In the genomic region with DNA sequence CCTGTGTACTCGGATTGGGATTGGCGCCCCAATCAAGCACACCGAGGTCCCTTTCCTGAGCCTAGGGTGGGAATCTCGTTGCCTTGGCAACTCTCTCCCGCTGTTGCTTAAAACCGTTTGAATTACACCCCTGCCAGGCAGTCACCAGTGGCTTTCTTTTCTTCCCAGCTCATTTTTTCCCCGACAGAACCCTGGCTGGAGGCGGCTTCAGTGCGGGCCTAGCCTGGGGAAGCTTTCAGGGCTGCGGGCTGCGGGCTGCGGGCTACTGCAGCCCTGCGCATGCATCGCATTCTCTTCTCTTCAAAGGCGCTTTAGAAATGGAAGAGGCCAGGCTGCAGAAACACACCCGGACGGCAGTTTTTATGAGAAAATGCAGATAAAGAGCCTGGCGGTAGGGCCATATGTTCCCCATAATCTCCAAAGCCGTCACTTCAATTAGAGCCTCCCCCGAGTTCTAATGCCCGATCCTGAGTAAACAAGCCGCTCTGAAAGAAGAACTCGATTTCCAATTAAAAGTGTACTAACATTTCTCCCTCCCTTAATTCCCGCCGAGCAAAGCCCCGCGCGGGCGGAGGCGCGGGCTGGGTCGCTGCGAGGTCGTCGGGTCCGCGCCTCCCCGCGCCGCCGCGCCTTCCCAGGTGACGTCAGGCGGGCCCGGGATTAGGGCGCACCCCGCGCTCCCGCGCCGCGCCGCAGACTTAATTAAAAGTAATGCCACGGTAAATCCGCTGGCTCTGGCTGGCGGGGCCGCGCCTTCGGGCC, we compare ENCODE assay signal across 9 mouse cellular contexts.
DNase-seq lines count a peak whose midpoint lies in the region; TF ChIP-seq lines count a peak whose summit lies in the region.
"Had no signal": no experiment of that assay in that cellular context is flagged by ENCODE, and none has a peak within 500 bp of the region (broad histone marks: within the 10 kb centered on the region; RNA-seq: fewer than 3 reads in every experiment).

No protein-coding gene starts in this region.

- H3K27me3 ChIP-seq in kidney, adult 2 months (replicated peaks; ENCODE audit: control insufficient read depth, insufficient read depth, low read length): peaks cover 2% of the 10 kb centered on the region
- H3K27me3 ChIP-seq in midbrain, embryonic 10.5 days (ENCODE audit: low read depth, poor library complexity, severe bottlenecking): peaks cover 77% of the 10 kb centered on the region

- peak overlapping the region; percentile 16; the same call in 1 of the 2 replicates for H3K4me3 ChIP-seq in kidney, adult 2 months (ENCODE audit: insufficient read depth, low read depth, low read length)
- H3K4me3 ChIP-seq in midbrain, embryonic 10.5 days: peak overlapping the region; percentile 62

- H3K27ac ChIP-seq in kidney, adult 2 months (ENCODE audit: insufficient read depth, low read depth, low read length): no peak overlapping the region
- peak overlapping the region; percentile 89 for H3K27ac ChIP-seq in midbrain, embryonic 10.5 days (replicated peaks)
- H3K27ac ChIP-seq: macrophage had no signal

- no peaks in the 10 kb centered on the region for H3K36me3 ChIP-seq in kidney, adult 2 months (ENCODE audit: control insufficient read depth, insufficient read depth, low read length)
- no peaks in the 10 kb centered on the region for H3K36me3 ChIP-seq in midbrain, embryonic 10.5 days

- TF ChIP-seq POLR2A in kidney, adult 2 months (IDR thresholded peaks at IDR 0.05; ENCODE audit: low read depth, low read length): no peak

- WGBS in kidney, adult 2 months: 2% methylated on average over 59 of the region's 59 CpGs
- under 1% methylated on average over 59 of the region's 59 CpGs for WGBS in midbrain, embryonic 10.5 days

- no peaks in the 10 kb centered on the region for H3K4me1 ChIP-seq in kidney, adult 2 months (ENCODE audit: control insufficient read depth, insufficient read depth, low read length)
- H3K4me1 ChIP-seq in midbrain, embryonic 10.5 days: peaks cover 72% of the 10 kb centered on the region

- H3K9me3 ChIP-seq in midbrain, embryonic 10.5 days (replicated peaks): no peaks in the 10 kb centered on the region

- no peak for TF ChIP-seq CTCF in kidney, adult 2 months (conservative IDR thresholded peaks at IDR 0.05; ENCODE audit: insufficient read depth, insufficient read length, low read depth, low read length)

- peak; percentile 5 for DNase-seq in kidney, adult 2 months
- no peak for DNase-seq in kidney, adult 9 months
- DNase-seq in brain, embryonic 18.5 days (ENCODE audit: low read depth, low spot score): peak; percentile 81
- DNase-seq in frontal cortex, postnatal 10 days (ENCODE audit: low spot score in 2 of 2): peak; percentile 34 to 44
- DNase-seq in kidney, postnatal 4 days: peak; percentile 49 to 57
- peak; percentile 75 for DNase-seq in midbrain, embryonic 10.5 days (ENCODE audit: low spot score)
- no peak for DNase-seq in spleen, postnatal 4 days (ENCODE audit: low spot score in 2 of 2)
- DNase-seq in spleen, postnatal 14 days (ENCODE audit: low spot score in 2 of 2): no peak

Comparison
In these comparisons a context has a peak if more than half of its experiments do, and no peak if none do; other contexts are left out.
1. DNase-seq: peak in kidney, adult 2 months (single experiment), brain, embryonic 18.5 days (single experiment), frontal cortex, postnatal 10 days (2 of 2), kidney, postnatal 4 days (2 of 2) and midbrain, embryonic 10.5 days (single experiment); none in kidney, adult 9 months (single experiment), spleen, postnatal 4 days (0 of 2) and spleen, postnatal 14 days (0 of 2).